Comparison of ENCODE assay signal across 11 mouse cellular contexts in the genomic region with DNA sequence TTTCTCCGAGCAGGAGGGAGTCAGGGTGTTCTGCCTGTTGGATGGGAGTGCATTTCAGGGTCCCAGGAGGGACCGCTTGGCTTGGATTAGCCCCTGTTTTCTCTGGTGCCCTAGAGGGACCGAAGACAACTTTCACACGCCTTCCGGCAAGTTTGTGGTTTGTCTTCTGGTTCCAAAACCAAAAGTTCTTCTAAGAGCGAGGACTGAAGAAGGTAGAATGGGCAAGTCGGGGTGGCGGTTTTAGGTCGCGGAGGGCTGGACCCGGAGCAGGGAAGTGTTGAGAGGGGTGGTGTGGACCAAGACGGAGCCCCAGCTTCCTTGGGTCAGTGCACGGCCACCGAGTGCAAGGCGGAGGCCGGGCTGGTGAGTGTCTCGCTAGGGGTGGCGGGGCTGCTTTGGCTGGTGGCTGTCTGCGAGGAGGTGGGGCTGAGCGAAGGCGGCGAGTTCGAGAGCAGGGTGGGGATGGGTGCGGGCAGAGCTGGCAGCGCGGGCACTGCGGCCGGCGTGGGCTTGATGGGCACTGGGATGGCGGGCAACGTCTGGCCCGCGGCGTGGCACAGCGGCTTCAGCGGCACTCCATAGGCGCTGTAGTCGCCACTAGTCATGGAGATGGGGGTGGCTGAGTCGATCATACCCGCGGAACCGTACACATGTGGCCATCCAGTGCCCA. TPM values are rescaled to one million over a fixed set of nuclear protein-coding genes. Genes with fewer than 3 reads are reported as not detected.
DNase-seq lines count a peak whose midpoint lies in the region; ATAC-seq and TF ChIP-seq lines count a peak whose summit lies in the region.
"Had no signal": no experiment of that assay in that cellular context is flagged by ENCODE, and none has a peak within 500 bp of the region (broad histone marks: within the 10 kb centered on the region; RNA-seq: fewer than 3 reads in every experiment).

No protein-coding gene starts in this region.

- H3K27ac ChIP-seq in liver, embryonic 12.5 days: no peak overlapping the region
- no peak overlapping the region for H3K27ac ChIP-seq in embryonic facial prominence, embryonic 15.5 days (replicated peaks)
- H3K27ac ChIP-seq in intestine, postnatal 0 days (ENCODE audit: low read depth, low read length): no peak overlapping the region
- H3K27ac ChIP-seq in neural tube, embryonic 15.5 days (replicated peaks): no peak overlapping the region

- no peaks in the 10 kb centered on the region for H3K4me1 ChIP-seq in liver, embryonic 12.5 days
- H3K4me1 ChIP-seq in embryonic facial prominence, embryonic 15.5 days: peaks cover 32% of the 10 kb centered on the region
- no peaks in the 10 kb centered on the region for H3K4me1 ChIP-seq in intestine, postnatal 0 days (replicated peaks; ENCODE audit: control insufficient read depth, insufficient read depth, low read length)
- H3K4me1 ChIP-seq in neural tube, embryonic 15.5 days: peaks cover 29% of the 10 kb centered on the region

- no peak for TF ChIP-seq CTCF in intestine, postnatal 0 days (IDR thresholded peaks at IDR 0.05; ENCODE audit: low read depth)

- H3K9ac ChIP-seq in liver, embryonic 12.5 days: no peak overlapping the region
- no peak overlapping the region for H3K9ac ChIP-seq in embryonic facial prominence, embryonic 15.5 days
- no peak overlapping the region for H3K9ac ChIP-seq in intestine, postnatal 0 days (ENCODE audit: low read depth, low read length)
- peak overlapping the region; percentile 8; the same call in 1 of the 2 replicates for H3K9ac ChIP-seq in neural tube, embryonic 15.5 days (replicated peaks)

- no peak for DNase-seq in liver
- DNase-seq in right cerebral cortex, postnatal 14 days: no peak
- DNase-seq in urinary bladder, postnatal 14 days (ENCODE audit: low spot score): no peak
- DNase-seq: cerebellum, postnatal 36 days; kidney, adult 18-20 months had no signal

- H3K4me3 ChIP-seq in liver, embryonic 12.5 days: no peak overlapping the region; the same call in 1 of the 2 replicates
- H3K4me3 ChIP-seq in embryonic facial prominence, embryonic 15.5 days (replicated peaks): peak overlapping the region; percentile 23
- H3K4me3 ChIP-seq in intestine, postnatal 0 days (ENCODE audit: low read depth, low read length): peak overlapping the region; percentile 11; the same call in 1 of the 2 replicates
- peak overlapping the region; percentile 35 for H3K4me3 ChIP-seq in neural tube, embryonic 15.5 days (replicated peaks)

- no peaks in the 10 kb centered on the region for H3K36me3 ChIP-seq in liver, embryonic 12.5 days
- H3K36me3 ChIP-seq in embryonic facial prominence, embryonic 15.5 days: no peaks in the 10 kb centered on the region
- H3K36me3 ChIP-seq in intestine, postnatal 0 days (ENCODE audit: control insufficient read depth, insufficient read depth): no peaks in the 10 kb centered on the region
- H3K36me3 ChIP-seq in neural tube, embryonic 15.5 days: no peaks in the 10 kb centered on the region

- H3K27me3 ChIP-seq in liver, embryonic 12.5 days (replicated peaks): peaks cover 97% of the 10 kb centered on the region
- peaks cover 93% of the 10 kb centered on the region for H3K27me3 ChIP-seq in embryonic facial prominence, embryonic 15.5 days
- H3K27me3 ChIP-seq in intestine, postnatal 0 days (replicated peaks; ENCODE audit: control insufficient read depth, insufficient read depth, low read length): peaks cover 98% of the 10 kb centered on the region
- H3K27me3 ChIP-seq in neural tube, embryonic 15.5 days (replicated peaks): peaks cover 86% of the 10 kb centered on the region

- H3K9me3 ChIP-seq in liver, embryonic 12.5 days (replicated peaks): no peaks in the 10 kb centered on the region
- no peaks in the 10 kb centered on the region for H3K9me3 ChIP-seq in embryonic facial prominence, embryonic 15.5 days (replicated peaks)
- H3K9me3 ChIP-seq in intestine, postnatal 0 days (ENCODE audit: control insufficient read depth): no peaks in the 10 kb centered on the region
- no peaks in the 10 kb centered on the region for H3K9me3 ChIP-seq in neural tube, embryonic 15.5 days (replicated peaks)

- WGBS in liver, embryonic 12.5 days (ENCODE audit: insufficient replicate concordance): 1% methylated on average over 42 of the region's 42 CpGs
- under 1% methylated on average over 39 of the region's 42 CpGs for WGBS in embryonic facial prominence, embryonic 15.5 days
- 3% methylated on average over 38 of the region's 42 CpGs for WGBS in intestine, postnatal 0 days
- under 1% methylated on average over 42 of the region's 42 CpGs for WGBS in neural tube, embryonic 15.5 days

- H3K4me2 ChIP-seq in liver, embryonic 12.5 days: peak overlapping the region; percentile 14; the same call in 1 of the 2 replicates
- peak overlapping the region; percentile 30 for H3K4me2 ChIP-seq in embryonic facial prominence, embryonic 15.5 days (replicated peaks)
- no peak overlapping the region for H3K4me2 ChIP-seq in intestine, postnatal 0 days (replicated peaks; ENCODE audit: low read depth)
- peak overlapping the region; percentile 55 for H3K4me2 ChIP-seq in neural tube, embryonic 15.5 days

- no peak for ATAC-seq in liver, embryonic 12.5 days
- no peak for ATAC-seq in embryonic facial prominence, embryonic 15.5 days (ENCODE audit: insufficient number of reproducible peaks, low FRiP score, low TSS enrichment, low read depth)
- no peak for ATAC-seq in intestine, postnatal 0 days
- no peak for ATAC-seq in neural tube, embryonic 15.5 days (ENCODE audit: low FRiP score)
- no peak for ATAC-seq in megakaryocyte progenitor cell, adult 5-6 weeks (replicated peaks; ENCODE audit: poor library complexity)

RNA-seq across cellular contexts. Expression of a gene that starts 1.7 kb away (rescaled TPM):
- polyA plus RNA-seq in liver, embryonic 12.5 days (2016; fragmentation: Nextera tagmentation; extraction: Ambion mirVana): not detected in 2 replicates
- not detected in 2 replicates for polyA plus RNA-seq in embryonic facial prominence, embryonic 15.5 days (2015; fragmentation: Nextera tagmentation; extraction: Ambion mirVana)
- not detected in 2 replicates for polyA plus RNA-seq in intestine, postnatal 0 days (2015; fragmentation: Nextera tagmentation; extraction: Ambion mirVana)
- polyA plus RNA-seq in neural tube, embryonic 15.5 days (2015; fragmentation: Nextera tagmentation; extraction: Ambion mirVana): 4.7 and 7.4 TPM in 2 replicates
- not detected in 2 replicates for total RNA-seq in megakaryocyte progenitor cell, adult 5-6 weeks (2015)
- not detected in 2 replicates for total RNA-seq in megakaryocyte progenitor cell, adult 5-6 weeks (2017)
- polyA plus RNA-seq: testis, adult 2 months had no signal
